Mouse (Mus musculus): ENCODE measurements around the gene Gm8947. TPM values are rescaled to one million over a fixed set of nuclear protein-coding genes. Genes with fewer than 3 reads are reported as not detected.
"Not testable (repeated sequence)": the region's sequence is repeated elsewhere in the genome, so short reads cannot be mapped to it uniquely, and the experiment has no call there.

Gm8947 gene
- polyA plus RNA-seq, 1 experiment from 2014 or later, result not detected

DNA sequence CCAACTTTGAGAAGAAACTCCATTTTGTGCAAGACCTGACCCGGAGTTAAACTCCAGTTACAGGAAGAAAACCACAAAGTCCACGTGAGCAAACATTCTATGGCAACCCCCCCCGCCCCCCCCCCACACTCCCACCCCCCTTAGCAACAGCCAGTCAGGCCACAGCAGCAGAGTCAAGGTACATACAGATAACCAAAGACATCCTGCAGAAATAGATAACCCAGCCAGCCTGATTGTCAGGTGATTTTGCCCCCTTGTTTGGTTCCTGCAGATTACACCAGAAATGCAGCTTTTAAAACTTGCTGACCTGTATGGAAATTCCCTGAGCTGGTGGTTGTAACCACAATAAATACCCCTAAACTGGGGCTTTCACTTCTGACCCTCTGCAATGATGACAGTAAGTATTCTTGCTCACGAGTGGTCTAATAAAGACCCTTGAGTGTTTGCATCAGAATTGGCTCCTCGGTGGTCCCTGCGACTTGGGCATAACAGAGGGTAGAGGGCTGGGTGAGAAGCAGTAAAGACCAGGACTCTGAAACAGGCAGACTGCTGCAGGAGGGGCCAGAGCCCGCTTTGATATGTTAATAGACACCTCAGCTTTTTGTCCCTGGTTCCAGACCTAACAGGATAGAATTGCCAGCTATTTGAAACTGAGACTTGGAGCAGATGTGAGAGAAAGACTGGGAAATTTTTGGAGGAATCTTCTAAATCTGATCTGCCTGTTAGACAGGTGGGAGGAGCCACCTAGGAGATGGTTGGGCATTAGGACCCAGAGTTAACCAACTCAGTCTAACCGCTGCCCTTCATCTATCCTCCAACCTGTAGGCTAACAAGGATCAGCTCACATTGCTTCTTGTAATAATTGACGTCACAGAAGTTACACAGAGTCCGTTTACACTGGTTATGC, 14.9 kb upstream of the Gm8947 start:
- peak; percentile 77; the same call in 1 of the 2 replicates for ATAC-seq (ENCODE audit: low read depth)
- no peaks in the 10 kb centered on the region for H3K36me3 ChIP-seq (ENCODE audit: control insufficient read depth, insufficient read depth, low read length)
- H3K27me3 ChIP-seq (replicated peaks; ENCODE audit: control insufficient read depth, insufficient read depth, low read length), result no peaks in the 10 kb centered on the region
- peak overlapping the region; percentile 39 for H3K4me2 ChIP-seq (ENCODE audit: low read depth, low read length)
- 11% methylated on average over 9 of the region's 10 CpGs for WGBS
- peak overlapping the region; percentile 7; the same call in 1 of the 2 replicates for H3K4me3 ChIP-seq (ENCODE audit: low read depth, low read length)
- no peak overlapping the region for H3K27ac ChIP-seq (replicated peaks; ENCODE audit: low read depth, low read length)
- DNase-seq (ENCODE audit: low spot score), result peak; percentile 48
- H3K9me3 ChIP-seq (ENCODE audit: control insufficient read depth, low read length), result no peaks in the 10 kb centered on the region
- no peak overlapping the region for H3K9ac ChIP-seq (ENCODE audit: low read depth, low read length)
- no peaks in the 10 kb centered on the region for H3K4me1 ChIP-seq (ENCODE audit: control insufficient read depth, insufficient read depth, low read length)

GRCm38 (mm10) chr1:151177937-151178271, 14.3 kb upstream of the Gm8947 start:
- 8% methylated on average over 4 of the region's 4 CpGs for WGBS
- Histone ChIP-seq H3K4me1 (ENCODE audit: control insufficient read depth, insufficient read depth, low read length) (no peaks in the 10 kb centered on the region), H3K36me3 (ENCODE audit: control insufficient read depth, insufficient read depth, low read length) (no peaks in the 10 kb centered on the region), H3K4me3 (ENCODE audit: low read depth, low read length) (peak overlapping the region; percentile 7; the same call in 1 of the 2 replicates), H3K4me2 (ENCODE audit: low read depth, low read length) (peak overlapping the region; percentile 39), H3K9me3 (ENCODE audit: control insufficient read depth, low read length) (no peaks in the 10 kb centered on the region), H3K27ac (replicated peaks; ENCODE audit: low read depth, low read length) (no peak overlapping the region), H3K27me3 (replicated peaks; ENCODE audit: control insufficient read depth, insufficient read depth, low read length) (no peaks in the 10 kb centered on the region), H3K9ac (ENCODE audit: low read depth, low read length) (no peak overlapping the region)
- DNase-seq (ENCODE audit: low spot score) (no peak), ATAC-seq (ENCODE audit: low read depth) (no peak)

DNA sequence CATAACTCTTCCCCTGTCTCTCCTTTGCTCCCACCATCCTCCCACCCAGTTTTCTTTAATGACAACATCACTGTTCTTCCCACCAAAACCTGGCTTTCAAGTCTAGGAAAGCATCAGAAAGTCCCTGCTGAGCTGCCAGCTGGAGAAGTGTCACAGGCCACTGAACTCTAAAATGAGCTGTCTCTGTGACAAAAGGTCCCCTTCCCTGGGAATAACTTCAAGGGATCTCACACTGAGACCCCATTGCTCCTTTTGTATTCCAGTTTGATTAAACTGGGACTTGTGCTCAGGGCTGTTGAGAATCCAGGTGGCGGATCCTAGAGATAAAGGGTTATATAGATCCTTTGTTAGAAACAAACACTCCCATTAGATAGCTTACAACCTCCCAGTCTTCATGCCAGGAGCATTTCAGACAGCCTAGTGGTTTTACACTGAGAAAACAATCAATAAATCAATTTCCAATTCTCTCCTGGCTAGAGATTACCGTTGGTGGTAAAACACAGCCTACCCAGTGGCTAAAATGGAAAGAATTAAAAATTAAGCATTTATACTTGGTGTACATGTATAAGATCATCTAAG, 13.6 kb upstream of the Gm8947 start:
- Histone ChIP-seq H3K4me1 (ENCODE audit: control insufficient read depth, insufficient read depth, low read length) (no peaks in the 10 kb centered on the region), H3K9ac (ENCODE audit: low read depth, low read length) (no peak overlapping the region), H3K27ac (replicated peaks; ENCODE audit: low read depth, low read length) (no peak overlapping the region), H3K9me3 (ENCODE audit: control insufficient read depth, low read length) (no peaks in the 10 kb centered on the region), H3K4me3 (ENCODE audit: low read depth, low read length) (no peak overlapping the region), H3K27me3 (replicated peaks; ENCODE audit: control insufficient read depth, insufficient read depth, low read length) (no peaks in the 10 kb centered on the region), H3K4me2 (ENCODE audit: low read depth, low read length) (no peak overlapping the region), H3K36me3 (ENCODE audit: control insufficient read depth, insufficient read depth, low read length) (no peaks in the 10 kb centered on the region)
- ATAC-seq (ENCODE audit: low read depth), result no peak
- WGBS, result 65% methylated on average over 2 of the region's 2 CpGs
- DNase-seq (ENCODE audit: low spot score), result no peak

DNA sequence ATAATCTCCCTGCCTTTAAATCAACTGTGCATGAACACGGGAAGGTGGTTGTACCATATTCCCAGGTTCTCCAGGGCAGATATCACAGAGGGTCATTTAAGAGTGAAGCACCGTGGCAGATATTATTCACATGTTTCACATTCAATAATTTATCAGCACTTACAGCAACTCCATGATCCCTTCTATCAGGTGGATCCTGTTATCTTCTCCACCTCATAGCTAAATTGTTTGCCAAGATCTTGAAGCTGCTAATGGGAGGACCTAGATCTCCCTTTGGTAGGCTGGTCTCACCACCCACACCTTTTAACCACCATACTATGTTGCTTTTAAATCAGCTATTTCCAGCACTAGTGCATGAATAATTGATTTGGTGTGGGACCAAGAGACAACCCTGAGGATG, 12.0 kb upstream of the Gm8947 start:
- 93% methylated on average over 2 of the region's 2 CpGs for WGBS
- H3K9me3 ChIP-seq (ENCODE audit: control insufficient read depth, low read length), result no peaks in the 10 kb centered on the region
- no peak overlapping the region for H3K4me2 ChIP-seq (ENCODE audit: low read depth, low read length)
- H3K27me3 ChIP-seq (replicated peaks; ENCODE audit: control insufficient read depth, insufficient read depth, low read length), result no peaks in the 10 kb centered on the region
- no peak overlapping the region for H3K4me3 ChIP-seq (ENCODE audit: low read depth, low read length)
- DNase-seq (ENCODE audit: low spot score), result no peak
- ATAC-seq (ENCODE audit: low read depth), result no peak
- no peak overlapping the region for H3K27ac ChIP-seq (replicated peaks; ENCODE audit: low read depth, low read length)
- no peak overlapping the region for H3K9ac ChIP-seq (ENCODE audit: low read depth, low read length)
- H3K4me1 ChIP-seq (ENCODE audit: control insufficient read depth, insufficient read depth, low read length), result no peaks in the 10 kb centered on the region
- H3K36me3 ChIP-seq (ENCODE audit: control insufficient read depth, insufficient read depth, low read length), result no peaks in the 10 kb centered on the region

DNA sequence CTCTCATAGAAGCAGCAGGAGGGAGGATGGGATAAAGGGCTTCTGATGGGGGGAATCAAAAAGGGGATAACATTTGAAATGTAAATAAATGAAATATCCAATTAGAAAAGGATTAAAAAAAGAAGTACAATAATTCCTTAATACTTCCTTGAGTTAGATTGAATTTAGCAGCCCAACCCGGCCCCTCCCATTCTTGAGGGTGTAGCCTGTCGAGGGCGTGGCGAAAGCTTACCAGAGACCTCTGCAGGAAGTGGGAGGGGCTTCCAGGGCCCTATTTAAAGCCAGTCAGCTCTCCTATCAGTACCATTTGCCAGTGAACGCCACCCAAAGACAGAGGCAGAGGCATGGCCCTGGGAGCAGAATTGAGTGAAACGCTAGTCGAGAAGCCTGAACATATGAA, 9.9 kb upstream of the Gm8947 start, which contains the start of gene Gm47985:
Gene Gm47985, plus strand, starts transcription at position 272 of the 400 bp plus-strand sequence.
- not testable (repeated sequence) for H3K9ac ChIP-seq (ENCODE audit: low read depth, low read length); H3K36me3 ChIP-seq (ENCODE audit: control insufficient read depth, insufficient read depth, low read length); H3K4me3 ChIP-seq (ENCODE audit: low read depth, low read length); DNase-seq (ENCODE audit: low spot score); H3K4me2 ChIP-seq (ENCODE audit: low read depth, low read length); H3K9me3 ChIP-seq (ENCODE audit: control insufficient read depth, low read length); H3K4me1 ChIP-seq (ENCODE audit: control insufficient read depth, insufficient read depth, low read length); H3K27me3 ChIP-seq (replicated peaks; ENCODE audit: control insufficient read depth, insufficient read depth, low read length); H3K27ac ChIP-seq (replicated peaks; ENCODE audit: low read depth, low read length); ATAC-seq (ENCODE audit: low read depth)
- WGBS, result no CpG with 5 or more reads among the region's 7 CpGs

DNA sequence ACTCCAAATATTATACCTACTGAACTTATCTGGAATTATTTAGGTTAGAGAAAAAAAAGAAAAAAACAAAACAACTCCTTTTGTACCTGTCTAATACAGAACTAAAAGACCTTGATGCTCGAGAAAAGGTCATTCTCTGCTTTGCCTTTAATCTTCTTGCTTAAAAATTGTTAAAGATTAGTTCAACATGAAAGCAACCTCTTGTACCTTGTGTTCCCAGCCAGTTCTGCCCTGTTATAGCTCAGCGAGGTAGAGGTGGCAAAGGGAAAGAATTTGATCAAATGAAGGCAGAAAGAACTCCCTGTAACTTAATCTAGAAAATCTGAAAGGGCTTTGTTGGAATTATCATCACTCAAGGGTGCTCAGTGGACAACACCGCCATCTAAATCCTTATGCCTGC, 6.0 kb upstream of the Gm8947 start:
- not testable (repeated sequence) for H3K4me3 ChIP-seq (ENCODE audit: low read depth, low read length); H3K4me1 ChIP-seq (ENCODE audit: control insufficient read depth, insufficient read depth, low read length); H3K4me2 ChIP-seq (ENCODE audit: low read depth, low read length); H3K9ac ChIP-seq (ENCODE audit: low read depth, low read length); H3K36me3 ChIP-seq (ENCODE audit: control insufficient read depth, insufficient read depth, low read length); H3K27me3 ChIP-seq (replicated peaks; ENCODE audit: control insufficient read depth, insufficient read depth, low read length); H3K9me3 ChIP-seq (ENCODE audit: control insufficient read depth, low read length); DNase-seq (ENCODE audit: low spot score); H3K27ac ChIP-seq (replicated peaks; ENCODE audit: low read depth, low read length)
- 72% methylated on average over 3 of the region's 3 CpGs for WGBS
- ATAC-seq (ENCODE audit: low read depth), result peak; percentile 30; the same call in 1 of the 2 replicates

- WGBS, result 83% methylated on average over 4 of the region's 4 CpGs
- not testable (repeated sequence) for ATAC-seq (ENCODE audit: low read depth); H3K4me2 ChIP-seq (ENCODE audit: low read depth, low read length); H3K27ac ChIP-seq (replicated peaks; ENCODE audit: low read depth, low read length); H3K4me3 ChIP-seq (ENCODE audit: low read depth, low read length); H3K36me3 ChIP-seq (ENCODE audit: control insufficient read depth, insufficient read depth, low read length); H3K27me3 ChIP-seq (replicated peaks; ENCODE audit: control insufficient read depth, insufficient read depth, low read length); H3K9ac ChIP-seq (ENCODE audit: low read depth, low read length); DNase-seq (ENCODE audit: low spot score); H3K9me3 ChIP-seq (ENCODE audit: control insufficient read depth, low read length); H3K4me1 ChIP-seq (ENCODE audit: control insufficient read depth, insufficient read depth, low read length)
These were observed 5.2 kb upstream of the Gm8947 start for GRCm38 (mm10) chr1:151186879-151187424.

DNA sequence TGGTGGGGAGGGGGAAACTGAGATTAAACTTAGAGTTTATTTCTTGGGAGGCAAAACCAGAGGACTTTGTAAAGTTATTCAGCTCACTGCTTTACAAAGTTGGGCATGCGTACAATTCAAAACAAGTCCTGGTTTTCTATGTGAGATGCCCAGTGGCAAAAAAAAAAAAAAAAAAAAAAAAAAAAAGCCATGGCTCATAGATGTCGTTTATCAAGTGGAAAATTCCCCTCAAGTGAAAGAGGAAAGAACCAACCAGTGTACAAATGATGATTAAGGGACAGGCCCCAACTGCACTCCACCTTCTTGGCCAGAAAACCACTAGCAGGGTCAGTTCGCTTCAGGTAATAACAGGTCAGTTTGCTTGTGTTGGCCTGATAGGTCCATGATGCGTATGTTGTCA, 3.7 kb upstream of the Gm8947 start:
- no peak overlapping the region for H3K9ac ChIP-seq (ENCODE audit: low read depth, low read length)
- no peaks in the 10 kb centered on the region for H3K9me3 ChIP-seq (ENCODE audit: control insufficient read depth, low read length)
- H3K36me3 ChIP-seq (ENCODE audit: control insufficient read depth, insufficient read depth, low read length), result no peaks in the 10 kb centered on the region
- H3K27ac ChIP-seq (replicated peaks; ENCODE audit: low read depth, low read length), result no peak overlapping the region
- WGBS, result 82% methylated on average over 4 of the region's 4 CpGs
- H3K27me3 ChIP-seq (replicated peaks; ENCODE audit: control insufficient read depth, insufficient read depth, low read length), result no peaks in the 10 kb centered on the region
- H3K4me1 ChIP-seq (ENCODE audit: control insufficient read depth, insufficient read depth, low read length), result no peaks in the 10 kb centered on the region
- DNase-seq (ENCODE audit: low spot score), result no peak
- no peak overlapping the region for H3K4me3 ChIP-seq (ENCODE audit: low read depth, low read length)
- ATAC-seq (ENCODE audit: low read depth), result no peak
- no peak overlapping the region for H3K4me2 ChIP-seq (ENCODE audit: low read depth, low read length)

Measured in embryonic facial prominence, embryonic 14.5 days (tissue).